Mouse (Mus musculus) bone marrow, adult 2 months (tissue): ENCODE results near the gene B3gnt6. TPM values are rescaled to one million over a fixed set of nuclear protein-coding genes. Genes with fewer than 3 reads are reported as not detected.

Experiments used
- H3K27ac ChIP-seq: fragments of 200-500 bp; 2 replicates; pipeline ENCODE4 v1.5.1; 2012; ENCODE audit warnings: low read depth, mild to moderate bottlenecking, control low read depth, inconsistent platforms, low read length; ENCODE audit not compliant: control insufficient read depth, poor library complexity, insufficient read depth
- H3K4me1 ChIP-seq: fragments of 200-500 bp; 2 replicates; pipeline ENCODE4 v1.6.1; 2011; ENCODE audit warnings: low read length; ENCODE audit not compliant: control insufficient read depth, insufficient read depth
- H3K4me3 ChIP-seq: fragments of 200-500 bp; replicated peaks from 2 replicates; pipeline ENCODE3; 2011; ENCODE audit warnings: mild to moderate bottlenecking, low read depth, low read length, control low read depth; ENCODE audit not compliant: control insufficient read depth
- CTCF ChIP-seq: fragments of 200-500 bp; IDR thresholded peaks from 2 replicates; pipeline ENCODE4 v1.5.1; 2011; ENCODE audit warnings: low read length, control low read depth; ENCODE audit not compliant: control insufficient read depth, insufficient read depth
- POLR2A ChIP-seq: fragments of 200-500 bp; IDR thresholded peaks from 2 replicates; pipeline ENCODE4 v1.6.1; 2011; ENCODE audit warnings: low read depth, mild to moderate bottlenecking, control low read depth, low read length, borderline replicate concordance; ENCODE audit not compliant: control insufficient read depth
- WGBS: fragments of 180-500 bp; shearing (Covaris S2); methylation state at CpG from one replicate; pipeline ENCODE4 v1.1.7; 2018; 5-methylcytosine and 5-hydroxymethylcytosine counted together
- polyA plus RNA-seq: library from polyadenylated mRNA; stranded (reverse); fragments of >200 nt; gene quantifications from 2 replicates; pipeline ENCODE4 v1.2.4, GENCODE M21; 2011; ENCODE audit warnings: low replicate concordance; ENCODE audit not compliant: missing spikeins, insufficient read depth, insufficient read length

The B3gnt6 gene
- polyA plus RNA-seq, 1 experiment = 0.62 TPM

GRCm38 (mm10) chr7:98150525-98150924, 48.8 kb downstream of the B3gnt6 start:
- Histone ChIP-seq H3K4me1 (no peaks in the 10 kb centered on the region), H3K4me3 (no peak overlapping the region), H3K27ac (no peak overlapping the region)
- 90% methylated on average over 5 of the region's 5 CpGs for WGBS
- TF ChIP-seq POLR2A (no peak), CTCF (no peak)

GRCm38 (mm10) chr7:98149802-98150201, 49.5 kb downstream of the B3gnt6 start:
- TF ChIP-seq POLR2A = no peak
- no peak for TF ChIP-seq CTCF
- Histone ChIP-seq H3K4me1 (no peaks in the 10 kb centered on the region), H3K4me3 (no peak overlapping the region), H3K27ac (no peak overlapping the region)
- 89% methylated on average over 3 of the region's 3 CpGs for WGBS

GRCm38 (mm10) chr7:98148721-98149407, 50.4 kb downstream of the B3gnt6 start:
- no peak overlapping the region for H3K27ac ChIP-seq
- TF ChIP-seq CTCF = no peak
- no peak for TF ChIP-seq POLR2A
- no peak overlapping the region for H3K4me3 ChIP-seq
- no peaks in the 10 kb centered on the region for H3K4me1 ChIP-seq
- WGBS = 85% methylated on average over 10 of the region's 10 CpGs

GRCm38 (mm10) chr7:98147766-98148165, 51.5 kb downstream of the B3gnt6 start:
- WGBS = 88% methylated on average over 8 of the region's 8 CpGs

GRCm38 (mm10) chr7:98146447-98146845, 52.8 kb downstream of the B3gnt6 start:
- TF ChIP-seq POLR2A (no peak), CTCF (no peak)
- Histone ChIP-seq H3K27ac (no peak overlapping the region), H3K4me3 (no peak overlapping the region), H3K4me1 (no peaks in the 10 kb centered on the region)
- 86% methylated on average over 8 of the region's 8 CpGs for WGBS

More at GRCm38 (mm10) chr7:98147766-98148165, 51.5 kb downstream of the B3gnt6 start:
- H3K27ac ChIP-seq = no peak overlapping the region
- H3K4me1 ChIP-seq = no peaks in the 10 kb centered on the region
- no peak overlapping the region for H3K4me3 ChIP-seq
- TF ChIP-seq POLR2A (no peak), CTCF (no peak)

- no peak for TF ChIP-seq CTCF
- TF ChIP-seq POLR2A = no peak
- Histone ChIP-seq H3K4me1 (no peaks in the 10 kb centered on the region), H3K27ac (no peak overlapping the region), H3K4me3 (no peak overlapping the region)
- 55% methylated on average over 12 of the region's 12 CpGs for WGBS
These were observed 53.3 kb downstream of the B3gnt6 start for GRCm38 (mm10) chr7:98145842-98146446.

GRCm38 (mm10) chr7:98145402-98145801, 53.9 kb downstream of the B3gnt6 start, which contains the start of gene Omp:
TSS of gene Omp (minus strand) at chr7:98145502.
- H3K4me1 ChIP-seq = no peaks in the 10 kb centered on the region
- H3K27ac ChIP-seq = no peak within 1 kb of the TSS
- no peak for TF ChIP-seq CTCF
- no peak for TF ChIP-seq POLR2A
- no peak within 1 kb of the TSS for H3K4me3 ChIP-seq
- WGBS = 87% methylated on average over 5 of the region's 5 CpGs

- 87% methylated on average over 3 of the region's 3 CpGs for WGBS
- H3K4me3 ChIP-seq = no peak overlapping the region
- H3K27ac ChIP-seq = no peak overlapping the region
- TF ChIP-seq CTCF = no peak
- no peaks in the 10 kb centered on the region for H3K4me1 ChIP-seq
These were observed 56.6 kb downstream of the B3gnt6 start for GRCm38 (mm10) chr7:98142648-98143047.

Other genes starting within 250 kb of the B3gnt6 start
- 19.5 and 27.0 TPM in 2 replicates for gene Myo7a, start 80.0 kb downstream of the B3gnt6 start, polyA plus RNA-seq
- 2.1 and 4.7 TPM in 2 replicates for gene Omp, start 54.0 kb downstream of the B3gnt6 start, polyA plus RNA-seq
- 16.3 and 17.2 TPM in 2 replicates for gene Capn5, start 21.2 kb downstream of the B3gnt6 start, polyA plus RNA-seq
- gene Acer3, start 121.7 kb upstream of the B3gnt6 start, polyA plus RNA-seq = 11.7 and 12.9 TPM in 2 replicates
- gene Tsku, start 161.8 kb upstream of the B3gnt6 start, polyA plus RNA-seq = 2.0 and 3.2 TPM in 2 replicates
- not detected in 2 replicates for gene Gucy2d, start 240.9 kb upstream of the B3gnt6 start, polyA plus RNA-seq